Mouse (Mus musculus) spleen, postnatal 4 days (tissue): Measurements from ENCODE around the gene Slfn4.
A peak's percentile ranks its signal among the peaks of the same experiment; 100 is the strongest.
"Not testable (repeated sequence)": the region's sequence is repeated elsewhere in the genome, so short reads cannot be mapped to it uniquely, and the experiment has no call there.

Experiments
- DNase-seq, 2 experiments: peaks; one replicate each; pipeline ENCODE4 v3.0.0; 2022; ENCODE audit warnings: low spot score in 2 of 2

Slfn4 gene

GRCm38 (mm10) chr11:83174948-83175539 is at the start of gene Slfn4:
TSS of gene Slfn4 (plus strand) at chr11:83175186.
- peak in 1 of 2 experiments; percentile 10 for DNase-seq

DNA sequence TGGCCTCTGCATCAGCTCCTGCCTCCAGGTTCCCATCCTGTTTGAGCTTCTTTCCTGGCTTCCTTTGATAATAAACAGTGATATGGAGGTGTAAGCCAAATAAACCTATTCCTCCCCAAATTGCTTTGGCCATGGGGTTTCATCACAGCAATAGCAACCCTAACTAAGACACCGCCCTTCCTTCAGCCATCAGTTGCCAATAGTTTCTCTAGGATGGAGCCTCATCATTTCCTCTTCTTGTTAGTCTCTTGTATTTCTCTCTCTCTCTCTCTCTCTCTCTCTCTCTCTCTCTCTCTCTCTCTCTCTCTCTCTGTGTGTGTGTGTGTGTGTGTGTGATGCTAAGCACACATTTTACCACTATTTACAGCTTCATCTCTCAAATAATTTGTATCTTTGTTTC is 49.4 kb upstream of the Slfn4 start:
- DNase-seq = not testable (repeated sequence)

DNA sequence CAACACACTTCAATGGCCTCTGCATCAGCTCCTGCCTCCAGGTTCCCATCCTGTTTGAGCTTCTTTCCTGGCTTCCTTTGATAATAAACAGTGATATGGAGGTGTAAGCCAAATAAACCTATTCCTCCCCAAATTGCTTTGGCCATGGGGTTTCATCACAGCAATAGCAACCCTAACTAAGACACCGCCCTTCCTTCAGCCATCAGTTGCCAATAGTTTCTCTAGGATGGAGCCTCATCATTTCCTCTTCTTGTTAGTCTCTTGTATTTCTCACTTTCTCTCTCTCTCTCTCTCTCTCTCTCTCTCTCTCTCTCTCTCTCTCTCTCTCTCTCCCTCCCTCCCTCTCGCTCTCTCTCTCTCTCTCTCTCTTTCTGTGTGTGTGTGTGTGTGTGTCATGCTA is 37.7 kb upstream of the Slfn4 start:
- DNase-seq = not testable (repeated sequence)

DNA sequence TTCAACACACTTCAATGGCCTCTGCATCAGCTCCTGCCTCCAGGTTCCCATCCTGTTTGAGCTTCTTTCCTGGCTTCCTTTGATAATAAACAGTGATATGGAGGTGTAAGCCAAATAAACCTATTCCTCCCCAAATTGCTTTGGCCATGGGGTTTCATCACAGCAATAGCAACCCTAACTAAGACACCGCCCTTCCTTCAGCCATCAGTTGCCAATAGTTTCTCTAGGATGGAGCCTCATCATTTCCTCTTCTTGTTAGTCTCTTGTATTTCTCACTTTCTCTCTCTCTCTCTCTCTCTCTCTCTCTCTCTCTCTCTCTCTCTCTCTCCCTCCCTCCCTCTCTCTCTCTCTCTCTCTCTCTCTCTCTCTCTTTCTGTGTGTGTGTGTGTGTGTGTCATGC is 26.0 kb upstream of the Slfn4 start:
- DNase-seq = not testable (repeated sequence)

GRCm38 (mm10) chr11:83191134-83191893 is 16.3 kb downstream of the Slfn4 start, which contains the start of gene Slfn3:
TSS of gene Slfn3 (plus strand) at chr11:83191330.
- peak; percentile 59 to 77 for DNase-seq

DNA sequence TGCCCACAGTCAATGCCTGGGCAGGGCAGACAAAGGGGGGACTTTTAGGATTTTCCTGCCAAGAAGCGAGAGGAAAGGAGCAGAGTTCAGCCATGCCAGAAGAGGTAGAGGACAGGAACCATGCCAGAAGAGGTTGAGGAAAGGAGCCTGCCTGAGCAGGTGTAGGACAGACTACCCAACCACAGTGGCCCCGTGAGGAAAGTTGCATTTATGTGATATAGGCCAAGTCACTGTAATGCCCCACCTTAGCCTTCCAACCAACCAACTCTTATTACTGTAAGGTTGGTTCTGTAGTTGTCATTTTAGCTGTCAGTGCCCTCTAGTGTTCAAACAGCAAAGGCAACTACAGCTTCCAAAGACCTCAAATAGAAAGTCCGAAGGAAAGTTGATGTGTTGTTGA is 17.0 kb downstream of the Slfn4 start:
- peak; percentile 26 to 66 for DNase-seq

DNA sequence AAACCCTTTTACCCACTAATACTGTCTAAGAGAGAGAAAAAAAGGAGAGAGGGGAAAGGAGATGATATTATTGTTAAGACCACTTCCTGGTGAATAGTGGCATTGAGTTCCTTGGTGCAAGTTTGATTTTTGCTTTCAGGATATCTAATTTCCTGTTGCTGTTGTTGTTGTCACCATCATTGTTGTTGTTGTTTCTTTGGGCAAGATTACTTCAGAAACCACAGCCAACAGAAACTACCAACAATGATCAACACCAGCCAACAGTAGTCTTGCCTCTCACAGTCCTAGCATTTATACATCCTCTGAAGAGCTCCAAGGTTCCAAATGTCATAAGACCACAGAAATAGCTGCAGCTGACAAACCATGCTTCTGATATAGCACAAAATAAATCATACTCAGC is 30.0 kb downstream of the Slfn4 start:
- no peak for DNase-seq

GRCm38 (mm10) chr11:83216119-83216518 is 41.1 kb downstream of the Slfn4 start:
- no peak for DNase-seq

DNA sequence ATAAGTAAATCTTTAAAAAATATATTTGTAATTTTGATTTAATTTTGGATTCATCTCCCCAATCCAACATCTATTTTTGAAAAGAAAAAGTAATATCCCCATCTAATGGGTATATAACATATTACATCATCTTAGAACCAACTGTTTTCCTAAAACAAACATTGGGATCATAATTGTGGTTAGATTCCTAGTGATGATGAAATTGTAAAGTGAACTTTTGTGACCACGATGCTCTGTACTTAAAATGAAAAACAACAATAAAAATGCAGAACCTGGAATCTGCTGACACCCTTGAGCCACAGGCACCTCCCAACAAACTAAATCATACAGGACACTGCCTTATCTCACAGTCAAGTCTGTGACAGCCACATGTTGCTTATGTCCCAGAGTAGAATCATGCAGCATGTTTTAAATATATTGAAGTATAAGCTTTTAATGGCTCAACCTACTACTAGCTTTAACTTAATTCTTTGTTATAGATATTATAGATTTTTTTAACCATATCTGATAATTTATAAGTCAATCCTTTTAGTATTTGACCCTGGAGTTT is 46.4 kb downstream of the Slfn4 start:
- no peak for DNase-seq

- peak; percentile 65 to 80 for DNase-seq
Observed at GRCm38 (mm10) chr11:83223367-83223766, 48.4 kb downstream of the Slfn4 start.

- not testable (repeated sequence) for DNase-seq
Observed at GRCm38 (mm10) chr11:83223793-83224192, 48.8 kb downstream of the Slfn4 start.

DNA sequence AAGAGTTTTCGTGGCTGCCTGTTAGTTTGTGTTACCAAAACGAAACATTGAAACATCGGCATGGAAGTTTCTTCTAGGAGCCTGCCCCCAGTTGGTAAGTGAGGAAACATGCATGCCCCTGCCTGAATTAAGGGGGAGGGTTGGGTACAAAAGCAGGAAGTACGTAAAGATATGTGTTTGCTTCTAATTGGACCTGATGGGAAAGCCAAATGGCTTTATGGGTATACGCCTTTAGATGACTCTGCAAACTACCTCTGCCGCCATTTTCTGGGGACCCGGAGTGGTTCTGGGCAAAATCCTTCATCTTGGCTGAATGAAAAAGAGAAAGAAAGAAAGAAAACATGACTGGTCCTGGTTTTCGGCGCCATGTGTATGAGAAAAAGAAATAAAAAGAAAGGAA is 49.2 kb downstream of the Slfn4 start:
- DNase-seq = peak in 1 of 2 experiments; percentile 57

- no peak for DNase-seq
Observed at GRCm38 (mm10) chr11:83224750-83225149, 49.8 kb downstream of the Slfn4 start.

DNA sequence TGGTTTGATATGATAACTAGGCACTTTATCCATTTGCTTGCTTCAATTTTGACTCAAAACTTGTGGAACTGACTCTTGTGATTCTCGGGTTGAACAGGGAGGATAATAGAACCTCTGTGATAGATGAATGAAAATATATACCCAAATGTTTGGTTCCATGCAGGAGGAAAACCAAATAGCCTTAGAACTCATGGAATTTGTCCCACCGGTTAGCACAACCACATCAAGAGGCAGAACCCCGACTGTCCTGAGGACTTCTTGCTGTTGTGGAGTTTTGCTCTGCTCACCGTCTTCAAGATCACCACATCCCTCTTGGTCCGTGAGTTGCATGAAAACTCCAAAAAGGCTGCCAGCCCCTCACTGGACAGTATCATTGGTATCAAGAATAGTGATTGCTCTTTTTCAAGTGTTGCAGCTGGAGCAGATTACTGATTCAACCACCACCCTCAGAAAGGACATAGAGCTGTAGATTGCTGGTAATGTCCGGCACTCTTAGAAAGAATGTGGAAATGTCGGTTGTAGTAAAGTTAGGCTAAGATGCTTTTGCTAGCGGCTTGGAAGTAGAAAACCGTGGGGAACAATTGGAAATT is 50.5 kb downstream of the Slfn4 start:
- no peak for DNase-seq

DNA sequence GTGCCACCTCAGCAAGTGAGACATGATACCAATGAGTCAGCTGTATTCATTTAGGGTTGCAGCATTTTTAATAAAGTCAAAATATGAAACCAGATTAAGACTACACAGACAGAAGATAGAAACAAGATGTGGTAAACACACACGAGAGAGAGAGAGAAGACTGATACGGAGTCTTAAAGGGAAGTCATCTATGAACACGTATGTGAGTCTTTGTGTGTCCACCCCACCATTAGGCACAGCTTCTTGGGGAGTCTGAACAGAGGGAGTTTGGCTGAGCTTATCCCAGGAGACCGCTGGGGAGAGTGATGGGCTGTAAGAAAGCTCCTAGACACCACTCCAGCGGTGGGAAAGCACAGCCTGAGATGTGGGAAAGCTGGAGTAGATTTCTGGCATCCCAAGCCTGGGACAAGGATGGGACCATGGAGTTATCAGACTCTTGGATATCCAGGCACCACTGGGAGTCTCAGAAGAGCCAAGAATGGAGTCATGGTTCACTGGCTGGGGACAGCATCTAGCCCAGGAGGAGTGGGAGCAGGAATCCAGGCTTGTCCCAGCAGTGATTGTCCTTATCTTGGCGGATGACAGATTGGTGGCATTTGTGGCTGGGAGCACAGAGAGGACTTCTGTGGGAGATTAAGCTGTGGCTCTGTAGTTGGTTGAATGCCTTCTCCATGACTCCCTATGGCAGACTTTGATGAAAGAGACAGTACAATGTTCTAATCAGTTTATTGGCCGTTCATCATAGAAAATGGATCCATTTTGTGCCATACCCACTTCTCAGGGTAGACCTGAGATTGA is 53.1 kb downstream of the Slfn4 start:
- no peak for DNase-seq

DNA sequence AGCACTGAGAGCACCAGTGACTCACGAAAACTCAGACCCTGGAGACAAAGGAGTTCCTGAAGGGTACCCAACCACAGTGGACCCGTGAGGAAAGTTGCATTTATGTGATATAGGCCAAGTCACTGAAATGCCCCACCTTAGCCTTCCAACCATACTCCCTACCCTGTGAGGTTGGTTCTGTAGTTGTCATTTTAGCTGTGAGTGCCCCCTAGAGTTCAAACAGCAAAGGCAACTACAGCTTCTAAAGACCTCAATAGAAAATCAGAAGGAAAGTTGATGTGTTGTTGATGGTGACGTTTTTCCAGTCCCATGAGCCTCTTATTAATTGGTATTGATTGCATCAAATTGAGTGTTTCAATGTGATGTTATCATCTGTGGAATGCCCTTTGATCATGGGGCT is 56.0 kb downstream of the Slfn4 start:
- peak in 1 of 2 experiments; percentile 38 for DNase-seq

DNA sequence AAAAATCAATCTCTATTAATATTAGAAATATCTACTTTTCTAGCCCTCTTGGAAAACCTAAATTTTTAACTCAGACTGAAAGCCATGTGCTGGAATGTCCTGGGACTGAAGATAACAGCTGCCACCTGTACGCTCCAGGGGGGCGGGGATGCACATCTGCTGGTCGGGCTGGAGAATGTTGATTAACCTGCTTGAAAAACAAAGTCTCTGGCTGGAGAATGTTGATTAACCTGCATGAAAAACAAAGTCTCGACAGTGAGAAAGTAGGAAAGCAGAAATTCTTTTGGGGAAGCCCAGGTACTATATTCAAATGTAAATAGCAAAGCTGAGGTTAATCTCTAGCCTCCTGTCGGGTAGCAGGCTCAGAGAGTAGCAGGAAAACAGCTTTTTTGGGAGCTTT is 58.6 kb downstream of the Slfn4 start:
- peak in 1 of 2 experiments; percentile 56 for DNase-seq

DNA sequence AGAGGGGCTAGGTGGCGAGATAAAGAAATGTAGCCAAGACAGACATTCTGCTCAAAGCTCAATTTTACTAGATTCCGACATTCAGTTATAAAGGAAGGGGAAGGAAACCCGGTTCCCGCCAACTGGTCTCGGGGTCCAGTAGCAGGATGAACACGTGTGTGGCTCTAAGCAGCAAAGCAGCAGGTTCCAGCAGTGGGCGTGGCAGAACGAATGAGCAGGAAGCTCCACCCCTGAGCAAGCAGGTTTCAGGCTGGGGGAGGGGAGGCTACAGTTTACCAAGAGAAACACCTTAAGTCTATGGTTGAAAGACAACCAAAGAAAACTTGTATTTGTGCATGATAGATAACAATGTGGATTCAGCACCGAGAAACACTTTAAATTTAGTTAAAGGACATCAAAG is 62.4 kb downstream of the Slfn4 start:
- not testable (repeated sequence) for DNase-seq

- no peak for DNase-seq
Observed at GRCm38 (mm10) chr11:83238389-83238788, 63.4 kb downstream of the Slfn4 start.

GRCm38 (mm10) chr11:83239811-83240210 is 64.8 kb downstream of the Slfn4 start:
- no peak for DNase-seq
